Mouse (Mus musculus): ENCODE data around the gene Bpifb4. TPM values are rescaled to one million over a fixed set of nuclear protein-coding genes. Genes with fewer than 3 reads are reported as not detected.

Gene Bpifb4
- total RNA-seq, 4 experiments from 2014 or later = not detected

DNA sequence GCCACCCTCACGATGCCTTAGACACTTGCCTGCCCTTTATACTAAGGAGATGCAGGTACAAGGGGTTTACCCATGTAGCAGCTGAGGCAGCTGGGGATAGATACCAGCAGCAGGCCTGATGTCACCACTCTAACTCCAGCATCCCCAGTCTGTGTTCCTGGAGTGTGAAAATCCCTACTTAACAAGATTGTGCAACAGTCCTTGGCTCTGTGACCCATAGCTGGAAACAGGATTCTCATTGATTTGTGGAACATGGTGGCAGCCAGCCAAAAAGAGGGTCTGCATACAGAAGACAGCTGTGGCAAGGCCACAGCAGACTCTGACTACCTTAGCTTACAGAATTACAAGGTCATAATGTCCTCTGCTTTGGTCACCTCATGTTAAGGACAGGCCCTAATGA, 67.1 kb downstream of the Bpifb4 start:
- DNase-seq (ENCODE audit: low spot score in 2 of 2) = no peak

DNA sequence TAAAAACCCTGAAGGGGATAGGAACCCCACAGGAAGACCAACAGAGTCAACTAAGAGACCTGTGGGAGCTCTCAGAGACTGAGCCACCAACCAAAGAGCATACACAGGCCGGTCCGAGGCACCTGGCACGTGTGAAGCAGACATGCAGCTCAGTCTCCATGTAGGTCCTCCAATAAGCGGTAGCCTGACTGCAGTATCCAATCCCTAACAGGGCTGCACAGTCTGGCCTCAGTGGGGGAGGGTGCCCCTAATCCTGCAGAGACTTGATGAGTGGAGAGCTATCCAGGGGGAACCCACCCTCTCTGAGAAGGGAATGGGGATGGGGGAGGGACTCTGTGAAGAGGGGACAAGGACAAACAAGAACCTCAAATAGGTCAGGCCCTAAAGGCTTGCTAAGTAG, 67.7 kb downstream of the Bpifb4 start:
- DNase-seq (ENCODE audit: low spot score in 2 of 2) = no peak

DNA sequence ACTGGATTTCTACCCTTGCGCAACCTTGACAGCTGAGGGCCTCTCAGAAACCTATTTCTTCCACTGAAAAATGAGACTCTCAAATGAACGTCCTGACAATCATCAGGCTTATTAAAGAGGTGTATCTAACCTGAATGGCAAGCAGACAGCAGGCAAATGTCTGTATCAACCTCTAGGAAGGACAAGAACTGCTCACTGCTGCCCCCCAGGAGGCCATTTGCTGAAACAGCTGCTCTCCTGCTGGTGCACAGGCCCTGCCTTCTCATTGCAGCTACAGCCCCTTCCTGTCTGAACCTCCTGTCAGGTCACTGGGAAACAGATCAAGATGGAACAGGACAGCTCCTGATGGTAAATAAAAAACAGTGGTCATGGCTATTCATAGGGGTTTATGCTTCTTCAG, 68.3 kb downstream of the Bpifb4 start:
- no peak for DNase-seq (ENCODE audit: low spot score in 2 of 2)

DNA sequence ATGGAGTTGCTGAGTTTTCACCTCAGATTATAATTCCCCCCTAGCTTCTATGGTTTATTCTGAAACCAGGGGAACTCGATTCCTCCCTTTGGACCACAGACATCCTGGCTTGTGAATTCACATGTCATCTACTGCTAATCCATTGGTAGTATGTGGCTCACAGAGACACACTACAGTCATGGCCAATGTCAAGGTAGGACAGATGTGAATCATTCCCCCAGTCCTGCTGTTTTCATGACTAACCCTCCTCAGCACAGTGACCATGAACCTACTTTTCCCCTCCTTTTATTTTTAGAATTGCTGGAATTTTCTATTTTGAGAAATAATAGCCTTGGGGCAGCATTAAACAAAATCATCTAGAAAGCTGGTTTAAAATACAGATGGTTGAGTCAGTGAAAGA, 69.4 kb downstream of the Bpifb4 start:
- no peak for DNase-seq (ENCODE audit: low spot score in 2 of 2)

DNA sequence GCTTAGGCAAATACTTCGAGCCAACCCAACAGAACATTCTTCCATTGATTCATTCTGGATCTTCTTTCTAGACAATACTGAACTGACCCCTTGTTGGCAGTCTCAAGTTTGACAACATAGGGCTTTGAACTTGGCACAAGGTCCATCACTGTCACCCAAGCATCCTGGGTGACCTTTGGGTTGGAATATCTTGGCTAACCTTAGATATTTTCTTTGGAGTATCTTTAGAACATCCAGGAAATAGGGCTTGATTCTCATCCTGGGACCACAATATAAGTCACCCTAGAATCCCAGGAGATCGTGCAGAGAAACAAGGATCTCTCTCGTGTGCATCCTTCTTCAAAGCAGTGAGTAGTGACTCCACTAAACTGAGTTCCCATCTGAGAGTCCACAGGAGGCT, 70.0 kb downstream of the Bpifb4 start, which contains the start of gene Bpifa2:
Bpifa2 (plus strand) TSS at position 301 of the 400 bp plus-strand sequence.
- no peak for DNase-seq (ENCODE audit: low spot score in 2 of 2)

Other genes starting within 250 kb of the Bpifb4 start
- gene Dnmt3c, start 241.6 kb upstream of the Bpifb4 start, total RNA-seq (2022) = not detected
- gene Mapre1, start 196.9 kb upstream of the Bpifb4 start, total RNA-seq (2022) = 10 to 100 TPM; 31.9 to 41.1 (median 32.4) TPM
- gene Efcab8, start 158.3 kb upstream of the Bpifb4 start, total RNA-seq (2022) = under 1 TPM in 2 of 4 experiments, not detected in 2; 0.13 TPM
- gene Sun5, start 67.1 kb upstream of the Bpifb4 start, total RNA-seq (2022) = not detected
- not detected for gene Bpifb2, start 63.2 kb upstream of the Bpifb4 start, total RNA-seq (2022)
- gene Bpifb6, start 37.8 kb upstream of the Bpifb4 start, total RNA-seq (2022) = not detected
- not detected for gene Bpifb3, start 20.0 kb upstream of the Bpifb4 start, total RNA-seq (2022)
- under 1 TPM in 1 of 4 experiments, not detected in 3; 0.19 TPM for gene Bpifa6, start 36.7 kb downstream of the Bpifb4 start, total RNA-seq (2022)
- gene Bpifa2, start 70.1 kb downstream of the Bpifb4 start, total RNA-seq (2022) = not detected
- not detected for gene Bpifa3, start 192.1 kb downstream of the Bpifb4 start, total RNA-seq (2022)
- gene Bpifa1, start 204.7 kb downstream of the Bpifb4 start, total RNA-seq (2022) = not detected
- gene Bpifa5, start 224.4 kb downstream of the Bpifb4 start, total RNA-seq (2022) = not detected